Mouse (Mus musculus) neural tube, embryonic 11.5 days (tissue): ENCODE results near the gene Fabp1. TPM values are rescaled to one million over a fixed set of nuclear protein-coding genes. Genes with fewer than 3 reads are reported as not detected.

Experiments used
- ATAC-seq: fragments of 200-750 bp; cut with Nextera tagmentation; 2 replicates; pipeline ENCODE4 v1.8.0; 2017; ENCODE audit warnings: moderate number of reproducible peaks, mild to moderate bottlenecking, moderate TSS enrichment, moderate library complexity; ENCODE audit not compliant: insufficient read depth, low FRiP score, low TSS enrichment
- DNase-seq: peaks from one replicate; pipeline ENCODE4 v3.0.0-alpha.2; 2015; ENCODE audit warnings: low spot score
- H3K27ac ChIP-seq: fragments of 300-500 bp; sonication (generic); 2 replicates; pipeline ENCODE4 v1.5.1; 2014; ENCODE audit warnings: low read depth, mild to moderate bottlenecking, low read length
- H3K27me3 ChIP-seq: fragments of 300-500 bp; sonication (generic); 2 replicates; pipeline ENCODE4 v1.6.1; 2014; ENCODE audit warnings: mild to moderate bottlenecking, low read length, mixed read lengths; ENCODE audit not compliant: control insufficient read depth, insufficient read depth
- H3K36me3 ChIP-seq: fragments of 300-500 bp; sonication (generic); 2 replicates; pipeline ENCODE4 v1.6.1; 2014; ENCODE audit warnings: mild to moderate bottlenecking, low read length, moderate library complexity, mixed read lengths; ENCODE audit not compliant: control insufficient read depth, insufficient read depth
- H3K4me1 ChIP-seq: fragments of 300-500 bp; sonication (generic); 2 replicates; pipeline ENCODE4 v1.6.1; 2014; ENCODE audit warnings: low read length, mixed read lengths; ENCODE audit not compliant: control insufficient read depth, insufficient read depth
- H3K4me2 ChIP-seq: fragments of 300-500 bp; sonication (generic); 2 replicates; pipeline ENCODE4 v1.6.1; 2014; ENCODE audit warnings: low read depth, mild to moderate bottlenecking, moderate library complexity
- H3K4me3 ChIP-seq: fragments of 300-500 bp; sonication (generic); 2 replicates; pipeline ENCODE4 v1.5.1; 2014; ENCODE audit warnings: low read depth, low read length
- H3K9ac ChIP-seq: fragments of 300-500 bp; sonication (generic); 2 replicates; pipeline ENCODE4 v1.6.1; 2014; ENCODE audit warnings: mild to moderate bottlenecking, low read length
- H3K9me3 ChIP-seq: fragments of 300-500 bp; sonication (generic); 2 replicates; pipeline ENCODE4 v1.6.1; 2016; ENCODE audit warnings: low read length; ENCODE audit not compliant: control insufficient read depth
- WGBS: fragments of 180-500 bp; shearing (Covaris S2); extraction: QIAGEN DNeasy Blood & Tissue Kit; methylation state at CpG from one replicate; pipeline ENCODE4 v1.1.7; 2014; 5-methylcytosine and 5-hydroxymethylcytosine counted together
- polyA plus RNA-seq: library from polyadenylated mRNA; unstranded; fragments of >200 nt; fragmentation: Nextera tagmentation; extraction: Ambion mirVana; gene quantifications from 2 replicates; pipeline ENCODE4 v1.2.1, GENCODE M21; 2014

The Fabp1 gene
- polyA plus RNA-seq, 1 experiment from 2014 or later, result not detected

DNA sequence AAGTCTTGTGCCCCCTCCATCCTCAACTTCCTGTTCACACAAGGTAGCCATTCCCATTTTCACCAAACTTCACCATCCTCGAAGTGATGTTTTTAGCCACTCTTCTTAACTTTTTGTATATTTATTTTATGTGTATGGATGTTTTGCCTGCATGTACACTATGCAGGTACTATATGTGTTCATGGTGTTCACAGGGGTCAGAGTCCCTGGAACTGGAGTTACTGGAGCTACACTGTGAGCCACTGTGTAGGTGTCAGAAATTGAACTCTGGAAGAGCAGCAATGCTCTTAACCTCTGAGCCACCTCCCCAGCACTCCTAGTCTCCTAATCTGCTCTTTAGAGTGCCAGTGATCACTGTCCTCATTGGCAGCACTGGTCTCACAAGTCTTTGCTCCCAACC is 48.8 kb downstream of the Fabp1 start:
- H3K4me1 ChIP-seq, result no peaks in the 10 kb centered on the region
- no peaks in the 10 kb centered on the region for H3K27me3 ChIP-seq
- no peaks in the 10 kb centered on the region for H3K9me3 ChIP-seq
- no peak overlapping the region for H3K4me2 ChIP-seq
- no peak overlapping the region for H3K27ac ChIP-seq
- H3K9ac ChIP-seq, result no peak overlapping the region
- no peaks in the 10 kb centered on the region for H3K36me3 ChIP-seq
- no peak overlapping the region for H3K4me3 ChIP-seq
- DNase-seq (no peak), ATAC-seq (no peak)
- 83% methylated on average over 1 of the region's 1 CpGs for WGBS

DNA sequence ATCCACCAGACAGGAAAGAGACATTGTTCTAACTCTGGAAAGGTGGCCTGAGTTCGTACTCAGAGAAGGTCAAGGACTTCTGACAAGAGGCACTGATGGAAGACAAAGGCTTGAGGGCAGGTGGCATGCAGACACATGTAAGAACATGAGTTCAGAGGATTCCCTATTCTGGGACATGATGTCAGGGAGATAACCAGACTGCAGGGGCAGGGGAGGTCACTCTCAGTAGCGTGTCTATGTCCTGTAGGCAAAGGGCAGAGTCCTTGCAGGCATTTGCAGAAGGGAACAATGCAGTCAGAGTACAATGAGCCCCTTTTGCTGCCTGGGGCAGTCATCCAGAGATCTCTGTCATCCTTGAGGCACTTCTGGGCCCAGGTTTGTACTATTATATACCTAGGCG is 50.0 kb downstream of the Fabp1 start:
- Histone ChIP-seq H3K4me1 (no peaks in the 10 kb centered on the region), H3K36me3 (no peaks in the 10 kb centered on the region), H3K27ac (no peak overlapping the region), H3K9me3 (no peaks in the 10 kb centered on the region), H3K27me3 (no peaks in the 10 kb centered on the region), H3K9ac (no peak overlapping the region), H3K4me2 (no peak overlapping the region), H3K4me3 (no peak overlapping the region)
- WGBS, result 79% methylated on average over 3 of the region's 3 CpGs
- DNase-seq (no peak), ATAC-seq (no peak)

- 84% methylated on average over 8 of the region's 8 CpGs for WGBS
- Histone ChIP-seq H3K4me2 (no peak overlapping the region), H3K9me3 (no peaks in the 10 kb centered on the region), H3K27ac (no peak overlapping the region), H3K4me1 (no peaks in the 10 kb centered on the region), H3K9ac (no peak overlapping the region), H3K4me3 (no peak overlapping the region), H3K27me3 (no peaks in the 10 kb centered on the region), H3K36me3 (no peaks in the 10 kb centered on the region)
- ATAC-seq (no peak), DNase-seq (no peak)
Measured at GRCm38 (mm10) chr6:71250951-71251350, 51.3 kb downstream of the Fabp1 start.

- WGBS, result 94% methylated on average over 6 of the region's 6 CpGs
- Histone ChIP-seq H3K9me3 (no peaks in the 10 kb centered on the region), H3K4me2 (no peak overlapping the region), H3K36me3 (no peaks in the 10 kb centered on the region), H3K27ac (no peak overlapping the region), H3K27me3 (no peaks in the 10 kb centered on the region), H3K4me1 (no peaks in the 10 kb centered on the region), H3K9ac (no peak overlapping the region), H3K4me3 (no peak overlapping the region)
- DNase-seq (no peak), ATAC-seq (no peak)
Measured at GRCm38 (mm10) chr6:71254456-71254855, 54.8 kb downstream of the Fabp1 start.

Other genes starting within 250 kb of the Fabp1 start
- gene Foxi3, start 243.3 kb upstream of the Fabp1 start, polyA plus RNA-seq, result not detected in 2 replicates
- 6.3 and 6.5 TPM in 2 replicates for gene Thnsl2, start 55.4 kb upstream of the Fabp1 start, polyA plus RNA-seq
- 34.4 and 35.3 TPM in 2 replicates for gene Krcc1, start 71.8 kb downstream of the Fabp1 start, polyA plus RNA-seq
- gene Smyd1, start 122.4 kb downstream of the Fabp1 start, polyA plus RNA-seq, result 4.6 and 5.5 TPM in 2 replicates
- not detected in 2 replicates for gene Cd8b1, start 123.0 kb downstream of the Fabp1 start, polyA plus RNA-seq
- gene Cd8a, start 173.6 kb downstream of the Fabp1 start, polyA plus RNA-seq, result not detected in 2 replicates
- gene Rmnd5a, start 240.8 kb downstream of the Fabp1 start, polyA plus RNA-seq, result 9.7 and 13.0 TPM in 2 replicates